Mouse (Mus musculus): ENCODE data around the gene Bloc1s1. TPM values are rescaled to one million over a fixed set of nuclear protein-coding genes. Genes with fewer than 3 reads are reported as not detected.

Gene Bloc1s1
- polyA plus RNA-seq, 1 experiment: 238 TPM

DNA sequence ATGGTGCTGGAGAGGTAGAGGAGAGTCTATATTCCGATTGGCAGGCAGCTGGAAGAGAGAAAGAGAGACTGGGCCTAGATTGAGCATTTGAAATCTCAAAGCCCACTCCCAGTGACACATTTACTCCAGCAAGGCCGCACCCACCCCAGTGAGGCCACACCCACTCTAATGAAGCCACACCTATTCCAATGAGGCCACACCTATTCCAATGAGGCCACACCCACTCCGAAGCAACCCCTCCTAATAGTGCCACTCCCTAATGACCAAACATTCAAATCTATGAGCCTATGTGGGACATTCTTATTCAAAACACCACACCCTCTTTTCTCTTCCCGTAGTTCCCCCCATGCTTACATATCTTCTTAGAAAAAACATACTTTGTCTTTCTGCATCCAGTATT is 23.7 kb upstream of the Bloc1s1 start:
- H3ac ChIP-seq (ENCODE audit: control insufficient read depth, insufficient read length): no peak overlapping the region
- TF ChIP-seq CEBPB (IDR thresholded peaks at IDR 0.05; ENCODE audit: insufficient read depth, poor library complexity, severe bottlenecking) (no peak), REST (IDR thresholded peaks at IDR 0.05; ENCODE audit: insufficient read depth, insufficient read length) (no peak), USF1 (IDR thresholded peaks at IDR 0.05; ENCODE audit: low read depth) (no peak), POLR2A (IDR thresholded peaks at IDR 0.05; ENCODE audit: insufficient read length, low read depth) (no peak), E2F4 (IDR thresholded peaks at IDR 0.05; ENCODE audit: insufficient read depth) (no peak), TCF3 (IDR thresholded peaks at IDR 0.05; ENCODE audit: insufficient read length, low read depth) (no peak), SRF (IDR thresholded peaks at IDR 0.05; ENCODE audit: control insufficient read depth, insufficient read length, low read depth) (no peak)
- no peak overlapping the region for H3K4me2 ChIP-seq (ENCODE audit: low read depth)
- no peaks in the 10 kb centered on the region for H3K27me3 ChIP-seq (ENCODE audit: control insufficient read depth, insufficient read depth, insufficient read length)
- peaks cover 82% of the 10 kb centered on the region for H3K36me3 ChIP-seq (ENCODE audit: control insufficient read depth, insufficient read depth)
- H3K79me2 ChIP-seq (ENCODE audit: control insufficient read depth, insufficient read depth): no peaks in the 10 kb centered on the region
- no peak overlapping the region for H3K4me3 ChIP-seq

DNA sequence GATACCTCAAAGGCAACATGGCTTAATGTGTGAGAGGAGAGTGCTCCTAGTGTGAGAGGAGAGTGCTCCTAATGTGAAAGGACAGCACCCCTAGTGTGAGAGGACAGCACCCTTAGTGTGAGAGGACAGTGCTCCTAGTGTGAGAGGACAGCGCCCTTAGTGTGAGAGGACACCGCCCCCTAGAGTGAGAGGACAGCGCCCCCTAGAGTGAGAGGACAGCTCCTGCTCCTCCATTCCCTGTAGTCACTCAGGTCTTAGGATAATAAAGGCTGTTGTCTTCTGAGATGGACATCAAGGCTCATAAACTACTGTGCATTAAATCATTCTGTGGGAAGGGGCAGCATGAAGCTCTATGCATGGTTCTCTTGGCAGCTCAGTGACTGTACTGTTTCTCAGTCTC is 21.8 kb upstream of the Bloc1s1 start:
- TF ChIP-seq POLR2AphosphoS2 (IDR thresholded peaks at IDR 0.05; ENCODE audit: insufficient read length, low read depth): peak; percentile 31
- no peak for TF ChIP-seq TCF12 (IDR thresholded peaks at IDR 0.05; ENCODE audit: insufficient read depth, poor library complexity, severe bottlenecking)
- peaks cover 8% of the 10 kb centered on the region for H3K79me2 ChIP-seq (ENCODE audit: control insufficient read depth, insufficient read depth)
- no peak overlapping the region for H3K4me3 ChIP-seq
- no peaks in the 10 kb centered on the region for H3K27me3 ChIP-seq (ENCODE audit: control insufficient read depth, insufficient read depth, insufficient read length)
- no peak overlapping the region for H3K4me2 ChIP-seq (ENCODE audit: low read depth)
- H3K36me3 ChIP-seq (ENCODE audit: control insufficient read depth, insufficient read depth): peaks cover 83% of the 10 kb centered on the region
- H3ac ChIP-seq (ENCODE audit: control insufficient read depth, insufficient read length): no peak overlapping the region

DNA sequence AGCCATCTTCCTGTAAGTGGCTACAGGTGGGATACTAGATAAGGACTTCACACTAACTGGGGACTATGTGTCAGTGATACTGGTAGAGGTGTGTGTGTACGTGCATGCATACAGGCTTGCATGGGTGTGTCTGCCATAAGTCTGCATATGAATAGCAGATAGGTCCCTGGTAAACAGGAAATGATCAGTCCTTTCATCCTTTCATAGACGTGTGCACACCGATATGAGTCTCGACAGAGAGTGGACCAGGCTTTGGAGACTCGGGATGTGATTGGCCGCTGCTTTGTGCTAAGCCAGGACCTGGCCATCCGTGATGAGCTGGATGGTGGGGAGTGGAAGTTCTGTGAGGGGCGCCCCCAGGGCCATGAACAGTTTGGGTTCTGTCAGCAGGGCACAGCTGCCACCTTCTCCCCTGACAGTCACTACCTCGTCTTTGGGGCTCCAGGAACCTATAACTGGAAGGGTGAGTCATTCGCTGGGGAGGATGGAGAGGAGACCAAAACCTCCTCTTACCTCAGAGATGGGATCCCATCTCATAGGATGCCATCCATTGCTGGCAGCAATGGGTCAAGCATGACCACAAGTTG is 16.7 kb upstream of the Bloc1s1 start:
- Histone ChIP-seq H3K79me2 (ENCODE audit: control insufficient read depth, insufficient read depth) (peaks cover 59% of the 10 kb centered on the region), H3K27me3 (ENCODE audit: control insufficient read depth, insufficient read depth, insufficient read length) (no peaks in the 10 kb centered on the region), H3K4me2 (ENCODE audit: low read depth) (no peak overlapping the region), H3K4me3 (no peak overlapping the region), H3ac (ENCODE audit: control insufficient read depth, insufficient read length) (no peak overlapping the region), H3K36me3 (ENCODE audit: control insufficient read depth, insufficient read depth) (peaks cover 52% of the 10 kb centered on the region)
- no peak for TF ChIP-seq MYOG (IDR thresholded peaks at IDR 0.05; ENCODE audit: control insufficient read depth in 1 of 3, insufficient read depth in 1 of 3, insufficient read length in 2 of 3, low read depth in 2 of 3)
- TF ChIP-seq MYOD1 (IDR thresholded peaks at IDR 0.05; ENCODE audit: control insufficient read depth in 1 of 3, insufficient read length in 2 of 3, low read depth in 2 of 3): peak in 1 of 3 experiments; percentile 69
- no peak for TF ChIP-seq POLR2A (IDR thresholded peaks at IDR 0.05; ENCODE audit: insufficient read length, low read depth)
- no peak for TF ChIP-seq MAX (IDR thresholded peaks at IDR 0.05; ENCODE audit: low read depth)
- no peak for TF ChIP-seq E2F4 (IDR thresholded peaks at IDR 0.05; ENCODE audit: insufficient read depth)

DNA sequence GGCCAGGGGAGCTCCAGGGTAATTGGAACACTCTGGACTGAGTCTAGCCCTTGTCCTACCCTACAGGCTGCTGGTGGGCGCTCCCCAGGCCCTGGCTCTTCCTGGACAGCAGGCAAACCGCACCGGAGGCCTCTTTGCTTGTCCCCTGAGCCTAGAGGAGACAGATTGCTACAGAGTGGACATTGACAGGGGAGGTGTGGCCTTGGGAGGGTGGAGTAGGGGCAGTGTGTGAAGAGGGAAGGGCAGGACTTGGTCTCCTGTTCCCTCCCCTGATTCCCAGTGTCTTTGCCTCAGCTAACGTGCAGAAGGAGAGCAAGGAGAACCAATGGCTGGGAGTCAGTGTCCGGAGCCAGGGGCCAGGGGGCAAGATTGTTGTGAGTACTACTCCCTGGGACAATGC is 15.1 kb upstream of the Bloc1s1 start:
- TF ChIP-seq MYOD1 (IDR thresholded peaks at IDR 0.05; ENCODE audit: control insufficient read depth in 1 of 3, insufficient read length in 2 of 3, low read depth in 2 of 3) (no peak), POLR2A (IDR thresholded peaks at IDR 0.05; ENCODE audit: insufficient read length, low read depth) (peak; percentile 25), POLR2AphosphoS2 (IDR thresholded peaks at IDR 0.05; ENCODE audit: insufficient read length, low read depth) (peak; percentile 46), MAX (IDR thresholded peaks at IDR 0.05; ENCODE audit: low read depth) (no peak), SRF (IDR thresholded peaks at IDR 0.05; ENCODE audit: control insufficient read depth, insufficient read length, low read depth) (no peak), REST (IDR thresholded peaks at IDR 0.05; ENCODE audit: insufficient read depth, insufficient read length) (no peak), USF1 (IDR thresholded peaks at IDR 0.05; ENCODE audit: low read depth) (no peak), TCF12 (IDR thresholded peaks at IDR 0.05; ENCODE audit: insufficient read depth, poor library complexity, severe bottlenecking) (no peak), MYOG (IDR thresholded peaks at IDR 0.05; ENCODE audit: control insufficient read depth in 1 of 3, insufficient read depth in 1 of 3, insufficient read length in 2 of 3, low read depth in 2 of 3) (no peak)

DNA sequence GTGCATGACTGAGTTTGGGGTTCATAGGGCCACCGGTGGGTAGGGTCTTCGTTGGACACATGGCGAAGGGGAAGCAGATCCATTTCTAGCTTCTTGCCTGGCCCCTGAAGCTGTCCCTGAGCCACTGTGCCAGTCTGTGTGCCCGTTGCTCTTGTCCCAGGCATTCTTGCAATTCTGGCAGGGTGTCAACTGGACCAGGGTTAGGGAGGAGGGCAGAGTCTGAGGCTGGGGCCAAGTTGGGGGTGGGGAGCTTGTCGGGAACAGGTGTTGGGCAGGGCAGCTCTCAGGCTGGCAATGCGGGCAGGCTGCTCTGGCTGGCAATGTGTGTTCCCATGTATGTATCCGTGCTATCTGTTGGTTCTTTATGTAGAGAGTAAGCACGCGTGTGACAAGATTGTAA is 14.6 kb upstream of the Bloc1s1 start:
- Histone ChIP-seq H3K79me2 (ENCODE audit: control insufficient read depth, insufficient read depth) (peaks cover 78% of the 10 kb centered on the region), H3K36me3 (ENCODE audit: control insufficient read depth, insufficient read depth) (peaks cover 31% of the 10 kb centered on the region), H3K27me3 (ENCODE audit: control insufficient read depth, insufficient read depth, insufficient read length) (no peaks in the 10 kb centered on the region), H3K4me2 (ENCODE audit: low read depth) (peak overlapping the region; percentile 98), H3ac (ENCODE audit: control insufficient read depth, insufficient read length) (no peak overlapping the region), H3K4me3 (peak overlapping the region; percentile 91)
- TF ChIP-seq MYOD1 (IDR thresholded peaks at IDR 0.05; ENCODE audit: control insufficient read depth in 1 of 3, insufficient read length in 2 of 3, low read depth in 2 of 3) (peak; percentile 44 to 99 (median 97)), SRF (IDR thresholded peaks at IDR 0.05; ENCODE audit: control insufficient read depth, insufficient read length, low read depth) (no peak), TCF3 (IDR thresholded peaks at IDR 0.05; ENCODE audit: insufficient read length, low read depth) (peak; percentile 85), TCF12 (IDR thresholded peaks at IDR 0.05; ENCODE audit: insufficient read depth, poor library complexity, severe bottlenecking) (peak; percentile 89), MAX (IDR thresholded peaks at IDR 0.05; ENCODE audit: low read depth) (no peak), POLR2A (IDR thresholded peaks at IDR 0.05; ENCODE audit: insufficient read length, low read depth) (peak; percentile 64), POLR2AphosphoS2 (IDR thresholded peaks at IDR 0.05; ENCODE audit: insufficient read length, low read depth) (peak; percentile 72), CEBPB (IDR thresholded peaks at IDR 0.05; ENCODE audit: insufficient read depth, poor library complexity, severe bottlenecking) (peak; percentile 9; the same call in 1 of the 2 replicates), E2F4 (IDR thresholded peaks at IDR 0.05; ENCODE audit: insufficient read depth) (no peak), REST (IDR thresholded peaks at IDR 0.05; ENCODE audit: insufficient read depth, insufficient read length) (no peak), MYOG (IDR thresholded peaks at IDR 0.05; ENCODE audit: control insufficient read depth in 1 of 3, insufficient read depth in 1 of 3, insufficient read length in 2 of 3, low read depth in 2 of 3) (peak; percentile 62 to 99 (median 96)), USF1 (IDR thresholded peaks at IDR 0.05; ENCODE audit: low read depth) (no peak)

More for the DNA sequence above, 15.1 kb upstream of the Bloc1s1 start:
- peaks cover 36% of the 10 kb centered on the region for H3K36me3 ChIP-seq (ENCODE audit: control insufficient read depth, insufficient read depth)
- peak overlapping the region; percentile 98 for H3K4me2 ChIP-seq (ENCODE audit: low read depth)
- no peak overlapping the region for H3ac ChIP-seq (ENCODE audit: control insufficient read depth, insufficient read length)
- peaks cover 75% of the 10 kb centered on the region for H3K79me2 ChIP-seq (ENCODE audit: control insufficient read depth, insufficient read depth)
- peak overlapping the region; percentile 91 for H3K4me3 ChIP-seq
- H3K27me3 ChIP-seq (ENCODE audit: control insufficient read depth, insufficient read depth, insufficient read length): no peaks in the 10 kb centered on the region
